Mouse (Mus musculus): ENCODE measurements at regions not wholly inside any gene's neighbourhood (a gene's known extent, or its start where the extent isn't known, plus 50 kb on each side); places are given as distances from the start of the nearest gene placed in this dataset.

DNA sequence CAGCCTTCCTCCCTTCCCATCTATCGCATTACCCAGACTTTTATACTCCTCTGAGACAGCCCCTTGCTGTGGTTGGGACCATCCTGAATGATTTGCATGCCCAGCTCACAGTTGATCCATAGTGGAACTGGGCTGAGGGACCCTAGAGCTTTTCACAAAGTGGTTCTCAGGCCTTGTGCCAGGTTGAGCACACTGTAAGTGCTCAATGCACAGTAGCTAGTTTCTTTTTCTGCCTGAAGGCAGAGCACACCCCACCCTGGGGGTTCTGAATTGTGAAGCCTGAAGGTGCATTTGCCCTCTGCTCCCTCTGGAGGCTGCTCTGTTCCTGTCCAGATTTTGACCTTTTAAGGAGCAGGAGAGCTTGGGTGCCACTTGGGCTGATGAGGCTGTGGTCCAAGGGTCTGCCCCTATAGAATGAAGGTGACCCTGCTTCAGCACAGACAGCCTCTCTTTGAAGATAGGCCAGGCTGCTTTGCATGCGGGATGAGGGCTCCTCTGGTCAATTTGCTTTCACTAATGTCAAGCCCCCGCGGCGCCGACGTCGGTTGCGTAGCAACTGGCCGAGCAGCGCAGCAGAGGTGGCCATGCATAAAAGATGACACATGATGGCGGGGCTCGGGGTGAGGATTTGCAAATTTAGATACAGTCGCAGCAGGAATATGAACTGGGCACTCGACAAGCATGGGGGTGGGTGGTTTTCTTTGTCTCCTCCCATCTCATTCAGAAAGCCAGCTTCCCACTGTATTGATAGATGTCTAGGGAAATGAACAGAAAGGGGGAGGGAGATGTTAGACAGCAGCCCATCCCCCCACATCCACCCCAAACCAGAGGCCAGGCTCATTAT is 174.5 kb downstream of the Dmrta2 start:
- WGBS, result 33% methylated on average over 15 of the region's 15 CpGs
- DNase-seq (ENCODE audit: low read depth in 1 of 2, low spot score in 2 of 2), result no peak
- TF ChIP-seq POLR2A (IDR thresholded peaks at IDR 0.05; ENCODE audit: low read depth, low read length) (no peak), CTCF (IDR thresholded peaks at IDR 0.05; ENCODE audit: extremely low read depth, insufficient read depth, insufficient read length, insufficient replicate concordance) (no peak)
- Histone ChIP-seq H3K4me1 (ENCODE audit: control insufficient read depth, insufficient read depth, insufficient read length) (no peaks in the 10 kb centered on the region), H3K4me3 (ENCODE audit: extremely low read depth, insufficient read depth, insufficient read length) (no peak overlapping the region), H3K27me3 (ENCODE audit: control insufficient read depth, insufficient read depth, low read length) (no peaks in the 10 kb centered on the region), H3K36me3 (ENCODE audit: control insufficient read depth, insufficient read depth, low read length) (no peaks in the 10 kb centered on the region), H3K27ac (ENCODE audit: insufficient read depth, low read length) (no peak overlapping the region)

Data from spleen, adult 2 months (tissue).